Mouse (Mus musculus) forebrain, embryonic 10.5 days (tissue): ENCODE measurements around the gene Smim7. TPM values are rescaled to one million over a fixed set of nuclear protein-coding genes. Genes with fewer than 3 reads are reported as not detected.

Experiments used
- DNase-seq: peaks from one replicate; pipeline ENCODE4 v3.0.0-alpha.2; 2017; ENCODE audit warnings: low spot score; ENCODE audit errors: extremely low spot score
- H3K27ac ChIP-seq: fragments of 300-500 bp; sonication (generic); 2 replicates; pipeline ENCODE4 v1.5.1; 2016; ENCODE audit warnings: mild to moderate bottlenecking
- H3K27me3 ChIP-seq: fragments of 300-500 bp; sonication (generic); 2 replicates; pipeline ENCODE4 v1.6.1; 2016; ENCODE audit warnings: mild to moderate bottlenecking; ENCODE audit not compliant: poor library complexity, severe bottlenecking
- H3K36me3 ChIP-seq: fragments of 300-500 bp; sonication (generic); replicated peaks from 2 replicates; pipeline ENCODE4 v1.6.1; 2016; ENCODE audit warnings: mild to moderate bottlenecking, moderate library complexity
- H3K4me1 ChIP-seq: fragments of 300-500 bp; sonication (generic); 2 replicates; pipeline ENCODE4 v1.6.1; 2016
- H3K4me3 ChIP-seq: fragments of 300-500 bp; sonication (generic); 2 replicates; pipeline ENCODE4 v1.5.1; 2016; ENCODE audit warnings: mild to moderate bottlenecking, moderate library complexity
- H3K9me3 ChIP-seq: fragments of 300-500 bp; sonication (generic); 2 replicates; pipeline ENCODE4 v1.6.1; 2016; ENCODE audit warnings: mild to moderate bottlenecking, moderate library complexity
- WGBS: fragments of 180-500 bp; shearing (Covaris S2); methylation state at CpG from one replicate; pipeline ENCODE4 v1.1.7; 2016; 5-methylcytosine and 5-hydroxymethylcytosine counted together
- polyA plus RNA-seq: library from polyadenylated mRNA; unstranded; fragments of >200 nt; fragmentation: Nextera tagmentation; extraction: Ambion mirVana; gene quantifications from 2 replicates; pipeline ENCODE4 v1.2.1, GENCODE M21; 2016

The Smim7 gene
- polyA plus RNA-seq, 1 experiment from 2014 or later: 106 TPM

- Histone ChIP-seq H3K4me1 (peaks cover 35% of the 10 kb centered on the region), H3K27ac (peak overlapping the region; percentile 92), H3K9me3 (no peaks in the 10 kb centered on the region), H3K4me3 (peak overlapping the region; percentile 75), H3K27me3 (no peaks in the 10 kb centered on the region), H3K36me3 (peaks cover 22% of the 10 kb centered on the region)
- no peak for DNase-seq
- WGBS: 6% methylated on average over 10 of the region's 10 CpGs
Measured at GRCm38 (mm10) chr8:72572507-72572906, 1.6 kb upstream of the Smim7 start.

- 1% methylated on average over 45 of the region's 45 CpGs for WGBS
- H3K4me3 ChIP-seq: peak within 1 kb of the TSS; percentile 75
- H3K27me3 ChIP-seq: no peaks in the 10 kb centered on the region
- H3K36me3 ChIP-seq: peaks cover 29% of the 10 kb centered on the region
- H3K27ac ChIP-seq: peak within 1 kb of the TSS; percentile 92
- H3K4me1 ChIP-seq: peaks cover 35% of the 10 kb centered on the region
- DNase-seq: peak; percentile 73
- H3K9me3 ChIP-seq: no peaks in the 10 kb centered on the region
Measured at GRCm38 (mm10) chr8:72571611-72572473, 954 bp upstream of the Smim7 start, which contains the start of gene Tmem38a. Gene Tmem38a, plus strand, starts transcription at chr8:72572055.

- 95% methylated on average over 2 of the region's 2 CpGs for WGBS
- Histone ChIP-seq H3K36me3 (peaks cover 82% of the 10 kb centered on the region), H3K9me3 (no peaks in the 10 kb centered on the region)
Measured at GRCm38 (mm10) chr8:72565970-72566369, 4.9 kb downstream of the Smim7 start.

GRCm38 (mm10) chr8:72561111-72561689 lies 9.7 kb downstream of the Smim7 start:
- Histone ChIP-seq H3K4me3 (no peak overlapping the region), H3K27ac (no peak overlapping the region), H3K36me3 (peaks cover 77% of the 10 kb centered on the region), H3K9me3 (no peaks in the 10 kb centered on the region), H3K4me1 (no peaks in the 10 kb centered on the region), H3K27me3 (no peaks in the 10 kb centered on the region)
- WGBS: 89% methylated on average over 1 of the region's 1 CpGs
- no peak for DNase-seq

More at GRCm38 (mm10) chr8:72565970-72566369, 4.9 kb downstream of the Smim7 start:
- Histone ChIP-seq H3K4me3 (no peak overlapping the region), H3K27ac (no peak overlapping the region), H3K4me1 (peaks cover 15% of the 10 kb centered on the region), H3K27me3 (no peaks in the 10 kb centered on the region)
- DNase-seq: no peak

- H3K4me3 ChIP-seq: no peak overlapping the region
- WGBS: 38% methylated on average over 4 of the region's 4 CpGs
- H3K27me3 ChIP-seq: no peaks in the 10 kb centered on the region
- H3K9me3 ChIP-seq: no peaks in the 10 kb centered on the region
- H3K4me1 ChIP-seq: no peaks in the 10 kb centered on the region
- no peak overlapping the region for H3K27ac ChIP-seq
- DNase-seq: no peak
- peaks cover 40% of the 10 kb centered on the region for H3K36me3 ChIP-seq
Measured at GRCm38 (mm10) chr8:72555770-72556169, 15.1 kb downstream of the Smim7 start.

- H3K36me3 ChIP-seq: peaks cover 23% of the 10 kb centered on the region
- peak overlapping the region; percentile 98 for H3K4me3 ChIP-seq
- WGBS: 26% methylated on average over 5 of the region's 5 CpGs
- no peak for DNase-seq
- H3K9me3 ChIP-seq: no peaks in the 10 kb centered on the region
- no peaks in the 10 kb centered on the region for H3K27me3 ChIP-seq
- H3K27ac ChIP-seq: peak overlapping the region; percentile 95; the same call in 1 of the 2 replicates
- H3K4me1 ChIP-seq: peaks cover 33% of the 10 kb centered on the region
Measured at GRCm38 (mm10) chr8:72549314-72549892, 21.5 kb downstream of the Smim7 start.

GRCm38 (mm10) chr8:72548644-72549313 lies 22.1 kb downstream of the Smim7 start:
- Histone ChIP-seq H3K4me1 (peaks cover 33% of the 10 kb centered on the region), H3K27me3 (no peaks in the 10 kb centered on the region), H3K27ac (peak overlapping the region; percentile 95), H3K4me3 (peak overlapping the region; percentile 98), H3K36me3 (peaks cover 28% of the 10 kb centered on the region), H3K9me3 (no peaks in the 10 kb centered on the region)
- under 1% methylated on average over 45 of the region's 45 CpGs for WGBS
- no peak for DNase-seq

- H3K9me3 ChIP-seq: no peaks in the 10 kb centered on the region
- peak within 1 kb of the TSS; percentile 95 for H3K27ac ChIP-seq
- H3K4me3 ChIP-seq: peak within 1 kb of the TSS; percentile 98
- peak; percentile 98 for DNase-seq
- H3K36me3 ChIP-seq: peaks cover 30% of the 10 kb centered on the region
- WGBS: under 1% methylated on average over 92 of the region's 92 CpGs
- H3K4me1 ChIP-seq: peaks cover 33% of the 10 kb centered on the region
- H3K27me3 ChIP-seq: no peaks in the 10 kb centered on the region
Measured at GRCm38 (mm10) chr8:72547802-72548643, 22.9 kb downstream of the Smim7 start, which contains the start of gene Med26. Gene Med26, minus strand, starts transcription at chr8:72548270.

GRCm38 (mm10) chr8:72547122-72547801 lies 23.6 kb downstream of the Smim7 start:
- H3K9me3 ChIP-seq: no peaks in the 10 kb centered on the region
- H3K27ac ChIP-seq: peak overlapping the region; percentile 95
- no peak for DNase-seq
- H3K36me3 ChIP-seq: peaks cover 32% of the 10 kb centered on the region
- WGBS: 3% methylated on average over 27 of the region's 27 CpGs
- peak overlapping the region; percentile 98 for H3K4me3 ChIP-seq
- no peaks in the 10 kb centered on the region for H3K27me3 ChIP-seq
- H3K4me1 ChIP-seq: peaks cover 33% of the 10 kb centered on the region

GRCm38 (mm10) chr8:72539234-72539633 lies 31.7 kb downstream of the Smim7 start:
- DNase-seq: no peak
- Histone ChIP-seq H3K9me3 (no peaks in the 10 kb centered on the region), H3K27ac (no peak overlapping the region), H3K4me3 (no peak overlapping the region), H3K36me3 (peaks cover 37% of the 10 kb centered on the region), H3K4me1 (no peaks in the 10 kb centered on the region), H3K27me3 (no peaks in the 10 kb centered on the region)

GRCm38 (mm10) chr8:72534888-72535287 lies 36.0 kb downstream of the Smim7 start:
- WGBS: 93% methylated on average over 3 of the region's 3 CpGs
- no peaks in the 10 kb centered on the region for H3K9me3 ChIP-seq
- no peak for DNase-seq
- no peak overlapping the region for H3K27ac ChIP-seq
- no peaks in the 10 kb centered on the region for H3K4me1 ChIP-seq
- peaks cover 34% of the 10 kb centered on the region for H3K36me3 ChIP-seq
- H3K4me3 ChIP-seq: no peak overlapping the region
- H3K27me3 ChIP-seq: no peaks in the 10 kb centered on the region
